Mouse (Mus musculus) embryonic fibroblast, embryonic 13.5 days (primary cell): ENCODE measurements around the gene Mbnl2.

Source experiments
- CTCF ChIP-seq: IDR thresholded peaks from 2 replicates; pipeline ENCODE4 v1.5.1; 2011; ENCODE audit warnings: mild to moderate bottlenecking, control low read depth, low read length, moderate library complexity, borderline replicate concordance; ENCODE audit not compliant: insufficient read depth
- POLR2A ChIP-seq: IDR thresholded peaks from 2 replicates; pipeline ENCODE4 v1.6.1; 2011; ENCODE audit warnings: low read depth, mild to moderate bottlenecking, control low read depth, low read length, moderate library complexity

GRCm38 (mm10) chr14:120379716-120380115, 104.2 kb downstream of the Mbnl2 start:
- TF ChIP-seq POLR2A (no peak), CTCF (no peak)
